Mouse (Mus musculus): ENCODE measurements around the gene Siah3.

- TF ChIP-seq CTCF (conservative IDR thresholded peaks at IDR 0.05; ENCODE audit: low read length): no peak
- no peak for TF ChIP-seq NANOG (IDR thresholded peaks at IDR 0.05; ENCODE audit: borderline replicate concordance, low read length)
- TF ChIP-seq POU5F1 (IDR thresholded peaks at IDR 0.05; ENCODE audit: borderline replicate concordance, low read length): no peak
Measured at GRCm38 (mm10) chr14:75516161-75516560, 60.4 kb downstream of the Siah3 start.

Measured in E14TG2a.4 (cell line).